Mouse (Mus musculus) small intestine, adult 2 months (tissue): Measurements from ENCODE around the gene B3galt5. TPM values are rescaled to one million over a fixed set of nuclear protein-coding genes. Genes with fewer than 3 reads are reported as not detected.
A peak's percentile ranks its signal among the peaks of the same experiment; 100 is the strongest.

Experiments
- H3K27ac ChIP-seq: fragments of 200-500 bp; 2 replicates; pipeline ENCODE4 v1.5.1; 2012; ENCODE audit warnings: low read depth, low read length, control low read depth, inconsistent platforms; ENCODE audit not compliant: insufficient read depth
- H3K27me3 ChIP-seq: fragments of 200-500 bp; 2 replicates; pipeline ENCODE4 v1.6.1; 2012; ENCODE audit warnings: mild to moderate bottlenecking, moderate library complexity, low read length, inconsistent platforms; ENCODE audit not compliant: control insufficient read depth, insufficient read depth
- H3K36me3 ChIP-seq: fragments of 200-500 bp; 2 replicates; pipeline ENCODE4 v1.6.1; 2012; ENCODE audit warnings: mild to moderate bottlenecking, low read length, control low read depth, inconsistent platforms; ENCODE audit not compliant: control insufficient read depth, insufficient read depth
- H3K4me1 ChIP-seq: fragments of 200-500 bp; 2 replicates; pipeline ENCODE4 v1.6.1; 2012; ENCODE audit warnings: low read length, inconsistent platforms, mixed read lengths; ENCODE audit not compliant: control insufficient read depth, insufficient read depth, insufficient read length
- H3K4me3 ChIP-seq: fragments of 200-500 bp; 2 replicates; pipeline ENCODE4 v1.5.1; 2012; ENCODE audit warnings: low read depth, mild to moderate bottlenecking, control low read depth, inconsistent platforms, low read length, moderate library complexity
- CTCF ChIP-seq: fragments of 200-500 bp; IDR thresholded peaks from 2 replicates; pipeline ENCODE4 v1.5.1; 2012; ENCODE audit warnings: low read depth, mild to moderate bottlenecking, control low read depth, inconsistent platforms, low read length, moderate library complexity, mixed read lengths; ENCODE audit not compliant: insufficient replicate concordance, insufficient read length; ENCODE audit errors: extremely low read depth
- POLR2A ChIP-seq: fragments of 200-500 bp; IDR thresholded peaks from 2 replicates; pipeline ENCODE4 v1.6.1; 2012; ENCODE audit warnings: low read depth, mild to moderate bottlenecking, control low read depth, inconsistent platforms, low read length, moderate library complexity
- WGBS: fragments of 180-500 bp; shearing (Covaris S2); methylation state at CpG from one replicate; pipeline ENCODE4 v1.1.7; 2018; 5-methylcytosine and 5-hydroxymethylcytosine counted together
- polyA plus RNA-seq: library from polyadenylated mRNA; depleted of rRNA; stranded (reverse); fragments of >200 nt; gene quantifications from 2 replicates; pipeline ENCODE4 v1.2.3, GENCODE M21; 2012

Gene B3galt5
- polyA plus RNA-seq, 1 experiment: 0.34 TPM

GRCm38 (mm10) chr16:96258429-96258828 lies 22.8 kb downstream of the B3galt5 start:
- H3K27ac ChIP-seq: no peak overlapping the region
- no peaks in the 10 kb centered on the region for H3K36me3 ChIP-seq
- 88% methylated on average over 8 of the region's 8 CpGs for WGBS
- H3K4me1 ChIP-seq: peaks cover 7% of the 10 kb centered on the region; the same call in 1 of the 2 replicates
- no peak overlapping the region for H3K4me3 ChIP-seq
- no peaks in the 10 kb centered on the region for H3K27me3 ChIP-seq
- TF ChIP-seq POLR2A: no peak
- no peak for TF ChIP-seq CTCF

GRCm38 (mm10) chr16:96271736-96272135 lies 36.1 kb downstream of the B3galt5 start:
- Histone ChIP-seq H3K4me1 (no peaks in the 10 kb centered on the region; the same call in 1 of the 2 replicates), H3K27ac (no peak overlapping the region), H3K27me3 (no peaks in the 10 kb centered on the region), H3K4me3 (no peak overlapping the region), H3K36me3 (no peaks in the 10 kb centered on the region)
- WGBS: 87% methylated on average over 2 of the region's 2 CpGs
- no peak for TF ChIP-seq CTCF
- TF ChIP-seq POLR2A: no peak

- peak overlapping the region; percentile 23; the same call in 1 of the 2 replicates for H3K4me3 ChIP-seq
- H3K27me3 ChIP-seq: no peaks in the 10 kb centered on the region
- H3K36me3 ChIP-seq: no peaks in the 10 kb centered on the region
- H3K27ac ChIP-seq: peak overlapping the region; percentile 74; the same call in 1 of the 2 replicates
- TF ChIP-seq CTCF: no peak
- no peak for TF ChIP-seq POLR2A
- WGBS: 56% methylated on average over 14 of the region's 14 CpGs
- H3K4me1 ChIP-seq: no peaks in the 10 kb centered on the region; the same call in 1 of the 2 replicates
These were observed 37.5 kb downstream of the B3galt5 start for GRCm38 (mm10) chr16:96272929-96273619.

GRCm38 (mm10) chr16:96276596-96276995 lies 41.0 kb downstream of the B3galt5 start:
- peaks cover 15% of the 10 kb centered on the region for H3K27me3 ChIP-seq
- 46% methylated on average over 3 of the region's 3 CpGs for WGBS
- no peaks in the 10 kb centered on the region for H3K36me3 ChIP-seq
- no peak overlapping the region for H3K4me3 ChIP-seq
- H3K4me1 ChIP-seq: peaks cover 4% of the 10 kb centered on the region; the same call in 1 of the 2 replicates
- no peak overlapping the region for H3K27ac ChIP-seq
- TF ChIP-seq CTCF (no peak), POLR2A (no peak)

GRCm38 (mm10) chr16:96278491-96279224 lies 43.1 kb downstream of the B3galt5 start:
- H3K4me1 ChIP-seq: peaks cover 4% of the 10 kb centered on the region; the same call in 1 of the 2 replicates
- 75% methylated on average over 9 of the region's 9 CpGs for WGBS
- H3K36me3 ChIP-seq: no peaks in the 10 kb centered on the region
- H3K27me3 ChIP-seq: peaks cover 15% of the 10 kb centered on the region
- no peak for TF ChIP-seq CTCF
- TF ChIP-seq POLR2A: no peak
- H3K4me3 ChIP-seq: no peak overlapping the region
- H3K27ac ChIP-seq: no peak overlapping the region

GRCm38 (mm10) chr16:96280719-96281605 lies 45.4 kb downstream of the B3galt5 start:
- peak overlapping the region; percentile 28 for H3K4me3 ChIP-seq
- no peaks in the 10 kb centered on the region for H3K36me3 ChIP-seq
- peaks cover 15% of the 10 kb centered on the region for H3K27me3 ChIP-seq
- peaks cover 4% of the 10 kb centered on the region; the same call in 1 of the 2 replicates for H3K4me1 ChIP-seq
- no peak for TF ChIP-seq CTCF
- no peak for TF ChIP-seq POLR2A
- H3K27ac ChIP-seq: no peak overlapping the region
- 7% methylated on average over 38 of the region's 38 CpGs for WGBS
